Mouse (Mus musculus) frontal cortex, adult 2 months (tissue): ENCODE results near the gene Rtp1. TPM values are rescaled to one million over a fixed set of nuclear protein-coding genes. Genes with fewer than 3 reads are reported as not detected.
A peak's percentile ranks its signal among the peaks of the same experiment; 100 is the strongest.

ENCODE experiments used
- DNase-seq, 2 experiments: peaks; one replicate each; pipeline ENCODE4 v3.0.0; 2022; ENCODE audit warnings: low spot score in 1 of 2; ENCODE audit errors: extremely low spot score in 1 of 2
- polyA plus RNA-seq: library from polyadenylated mRNA; depleted of rRNA; stranded (reverse); fragments of >200 nt; gene quantifications from 2 replicates; pipeline ENCODE4 v1.2.3, GENCODE M21; 2012; rRNA removed

The Rtp1 gene
- polyA plus RNA-seq, 1 experiment = 0.30 TPM

DNA sequence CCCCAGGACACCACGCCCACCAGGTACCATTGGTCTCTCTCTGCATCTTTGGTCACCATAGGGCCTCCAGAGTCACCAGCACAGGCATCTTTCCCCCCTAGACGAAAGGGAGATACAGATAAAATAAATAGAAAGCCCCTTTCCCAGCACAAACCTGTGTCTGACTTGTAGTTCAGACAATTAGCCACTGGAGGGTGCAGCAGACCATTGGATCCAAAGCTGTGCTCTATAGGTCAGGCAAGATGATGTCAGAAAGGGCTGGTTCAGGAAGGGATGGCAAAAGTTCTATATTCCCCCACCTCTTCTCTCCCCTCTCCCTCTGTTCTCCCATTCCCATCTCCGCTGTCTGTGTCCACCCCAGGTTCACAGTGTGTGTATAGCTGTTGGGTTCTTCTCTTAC, 23.5 kb downstream of the Rtp1 start:
- DNase-seq = peak; percentile 4 to 82

DNA sequence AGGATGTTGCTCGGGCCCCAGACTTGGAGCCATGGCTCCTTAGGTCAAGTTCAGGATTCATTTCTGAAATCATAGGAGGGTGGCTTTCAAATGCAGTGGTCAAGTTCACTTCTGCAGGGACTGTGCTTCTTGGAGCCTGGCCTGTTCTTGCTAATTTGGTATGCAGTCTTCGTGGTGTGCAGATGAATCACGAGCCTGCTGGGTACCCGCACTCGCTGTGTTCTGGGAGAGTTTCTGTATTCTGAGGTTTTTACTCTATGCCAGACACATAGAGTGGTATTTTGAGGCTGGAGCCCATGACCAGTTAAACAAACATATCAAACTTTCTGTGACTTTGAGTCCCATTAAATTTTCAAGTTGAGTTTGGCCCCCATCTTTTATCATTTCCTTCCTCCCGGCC, 25.4 kb downstream of the Rtp1 start:
- peak in 1 of 2 experiments; percentile 15 for DNase-seq

DNA sequence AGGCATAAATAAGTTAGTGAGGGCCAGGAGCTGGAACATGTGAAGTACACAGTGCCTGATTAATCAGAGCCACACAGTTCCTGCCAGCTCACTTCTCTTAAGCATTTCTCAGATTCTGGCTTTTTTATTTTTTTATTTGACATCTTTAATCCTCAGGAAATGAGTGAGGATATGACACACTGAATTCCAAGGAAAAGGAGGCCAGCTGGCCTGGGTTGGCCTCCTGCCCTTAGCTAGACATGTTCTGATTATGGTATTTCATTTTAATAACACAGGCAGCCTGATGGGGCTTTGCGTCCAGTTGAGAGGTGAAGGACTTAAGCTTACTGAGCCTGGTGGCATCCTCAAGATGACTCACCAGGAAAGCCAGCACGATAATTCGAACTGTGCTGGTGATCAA, 27.6 kb downstream of the Rtp1 start:
- no peak for DNase-seq

DNA sequence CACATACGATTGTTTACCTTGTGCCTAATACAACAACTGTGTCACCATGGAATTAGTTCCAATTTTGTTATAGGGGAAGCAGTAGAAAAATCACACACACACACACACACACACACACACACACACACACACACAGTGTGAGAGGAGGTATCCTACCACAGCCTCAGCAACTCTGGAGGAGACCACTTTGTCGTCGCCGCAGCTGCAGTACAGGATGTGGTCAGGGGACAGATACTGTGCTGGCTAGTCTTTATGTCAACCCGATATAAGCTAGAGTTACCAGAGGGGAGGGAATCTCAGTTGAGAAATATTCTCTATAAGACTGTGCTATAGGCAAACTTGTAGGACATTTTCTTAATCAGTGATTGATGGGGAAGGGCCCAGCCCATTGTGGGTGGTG, 28.4 kb downstream of the Rtp1 start:
- DNase-seq = no peak

DNA sequence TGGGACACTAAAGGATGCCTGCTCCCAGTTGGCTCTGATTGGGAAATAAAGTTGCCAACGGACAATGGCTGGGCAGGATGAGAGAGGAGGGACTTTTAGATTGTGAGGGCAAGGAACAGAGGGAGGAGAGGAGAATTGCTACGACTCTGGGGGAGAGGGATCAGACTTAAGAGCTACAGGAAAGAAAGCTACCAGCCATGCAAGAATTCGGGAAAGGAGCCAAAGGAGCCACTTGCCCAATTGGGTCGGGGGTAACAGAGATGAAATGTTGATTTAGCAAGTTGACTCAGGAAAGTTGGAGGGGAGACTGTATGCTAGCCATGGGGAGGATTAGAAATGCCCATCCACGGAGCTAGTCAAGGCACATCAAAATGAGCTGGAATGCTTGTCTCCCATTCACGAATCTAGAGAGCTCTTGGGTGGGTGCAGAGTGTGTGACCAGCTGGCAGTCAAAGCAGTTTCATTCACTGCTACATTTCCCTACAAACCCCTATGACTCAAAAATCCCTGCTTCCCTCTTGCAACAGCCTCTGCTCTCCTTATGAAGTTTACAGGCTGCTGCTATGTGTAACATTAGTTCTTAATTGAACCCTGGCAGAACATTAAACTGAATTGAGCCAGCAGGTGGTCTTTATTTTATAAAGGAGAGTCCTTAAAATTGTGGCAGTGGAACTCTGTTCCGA, 30.1 kb downstream of the Rtp1 start:
- no peak for DNase-seq

DNA sequence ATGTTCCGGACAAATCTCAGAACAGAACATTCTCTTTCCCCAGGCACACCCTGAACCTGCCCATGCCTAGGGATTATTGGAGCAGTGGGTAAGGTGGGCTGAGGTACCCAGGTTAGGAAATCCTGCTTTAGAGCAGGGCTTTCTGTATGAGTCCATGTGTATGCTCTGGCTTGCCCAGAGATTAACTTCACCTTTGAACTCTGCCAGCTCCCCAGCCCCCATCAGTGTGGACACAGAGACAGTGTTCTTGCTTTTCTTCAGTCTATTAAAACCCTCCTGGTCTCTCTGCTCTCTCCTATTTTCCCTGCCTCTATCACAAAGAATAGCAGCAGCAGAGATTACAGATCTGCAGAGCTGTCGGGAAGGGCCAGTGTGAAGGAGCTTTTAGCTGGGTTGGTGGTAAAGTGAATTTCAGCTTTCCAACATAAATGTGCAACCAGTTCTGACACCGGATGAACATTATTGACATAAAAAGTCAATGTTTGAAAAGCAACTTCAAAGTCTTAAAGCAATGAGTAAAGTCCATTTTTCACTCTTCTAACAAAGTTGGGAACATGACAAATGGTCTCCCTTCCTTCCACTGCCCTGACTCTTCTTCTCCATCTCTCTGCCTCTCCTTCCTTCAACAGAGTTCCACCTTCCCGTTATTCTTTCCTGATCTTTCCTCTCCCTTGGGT, 34.9 kb downstream of the Rtp1 start:
- DNase-seq = no peak

DNA sequence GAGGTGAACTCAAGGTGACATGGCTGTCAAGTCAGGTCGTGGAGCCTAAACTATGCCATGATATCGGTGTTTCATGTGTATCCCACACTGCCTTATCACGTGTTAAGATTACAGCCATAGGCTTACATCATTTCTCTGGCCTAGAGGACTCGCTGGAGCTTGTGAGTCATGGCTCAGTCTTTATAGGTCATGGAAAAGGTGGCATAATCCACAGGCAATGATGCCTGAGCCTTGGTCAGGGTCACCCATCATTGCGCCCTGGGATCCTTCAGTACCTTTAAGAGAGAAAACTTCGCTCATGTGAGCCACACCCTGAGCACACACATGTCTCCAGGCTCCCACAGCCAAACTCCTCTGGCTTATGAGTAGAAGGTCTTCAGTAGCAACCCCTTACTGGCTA, 42.6 kb downstream of the Rtp1 start:
- DNase-seq = no peak

DNA sequence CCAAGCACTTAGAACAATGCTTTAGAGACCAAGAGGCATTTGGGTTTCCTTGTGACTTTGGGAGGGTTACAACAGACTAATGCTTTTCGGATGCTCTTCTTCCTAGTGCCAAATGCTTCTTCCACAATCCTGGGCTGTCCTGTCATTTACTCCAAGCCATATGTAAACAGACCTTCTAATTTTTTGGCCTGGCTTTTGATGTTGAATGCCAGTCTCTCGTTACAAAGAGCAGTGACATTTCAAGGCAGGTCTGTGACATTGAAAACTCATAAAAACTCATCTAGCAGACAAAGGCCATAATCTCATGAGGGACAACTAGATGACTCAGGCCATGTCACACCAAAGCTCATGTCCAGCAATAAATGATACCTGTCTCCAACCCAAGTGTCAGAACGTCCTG, 43.1 kb downstream of the Rtp1 start:
- DNase-seq = no peak

DNA sequence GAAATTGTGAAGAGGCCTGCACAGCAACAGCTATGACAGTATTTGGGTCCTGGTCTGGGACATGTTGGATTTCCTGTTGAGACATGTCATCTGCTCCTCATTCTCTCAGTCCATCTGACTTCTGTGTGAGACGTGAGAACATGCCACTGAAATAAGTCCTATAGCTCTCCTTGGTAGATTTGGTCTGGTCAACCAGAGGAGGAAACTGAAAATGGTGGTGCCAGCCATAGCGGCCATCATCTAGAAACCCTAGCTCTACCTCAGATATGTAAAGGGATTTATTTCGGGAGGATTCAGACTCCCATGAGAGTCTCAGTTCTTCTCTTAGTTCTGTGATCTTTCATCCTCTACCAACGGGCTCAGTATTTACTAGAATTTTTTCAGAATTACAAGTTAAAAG, 46.7 kb downstream of the Rtp1 start:
- no peak for DNase-seq

DNA sequence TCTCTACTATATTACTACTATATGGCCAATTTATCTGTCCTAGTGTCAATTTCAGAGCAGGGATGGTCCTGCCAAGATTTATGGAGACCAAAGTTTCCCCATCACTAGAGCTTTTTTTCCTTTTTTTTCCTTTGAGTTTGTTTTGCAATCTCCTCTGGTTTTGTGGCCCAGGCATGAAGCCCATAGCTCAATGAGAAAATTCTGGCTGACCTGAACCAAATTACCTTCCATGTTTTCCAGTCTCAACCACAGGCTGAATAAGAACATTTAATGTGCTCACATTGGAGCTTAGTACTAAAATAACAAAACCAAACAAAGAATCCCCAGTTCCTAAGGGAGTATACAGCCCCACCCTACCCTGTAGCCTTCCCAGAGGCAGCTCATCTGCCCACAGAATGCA, 47.7 kb downstream of the Rtp1 start:
- DNase-seq = no peak

DNA sequence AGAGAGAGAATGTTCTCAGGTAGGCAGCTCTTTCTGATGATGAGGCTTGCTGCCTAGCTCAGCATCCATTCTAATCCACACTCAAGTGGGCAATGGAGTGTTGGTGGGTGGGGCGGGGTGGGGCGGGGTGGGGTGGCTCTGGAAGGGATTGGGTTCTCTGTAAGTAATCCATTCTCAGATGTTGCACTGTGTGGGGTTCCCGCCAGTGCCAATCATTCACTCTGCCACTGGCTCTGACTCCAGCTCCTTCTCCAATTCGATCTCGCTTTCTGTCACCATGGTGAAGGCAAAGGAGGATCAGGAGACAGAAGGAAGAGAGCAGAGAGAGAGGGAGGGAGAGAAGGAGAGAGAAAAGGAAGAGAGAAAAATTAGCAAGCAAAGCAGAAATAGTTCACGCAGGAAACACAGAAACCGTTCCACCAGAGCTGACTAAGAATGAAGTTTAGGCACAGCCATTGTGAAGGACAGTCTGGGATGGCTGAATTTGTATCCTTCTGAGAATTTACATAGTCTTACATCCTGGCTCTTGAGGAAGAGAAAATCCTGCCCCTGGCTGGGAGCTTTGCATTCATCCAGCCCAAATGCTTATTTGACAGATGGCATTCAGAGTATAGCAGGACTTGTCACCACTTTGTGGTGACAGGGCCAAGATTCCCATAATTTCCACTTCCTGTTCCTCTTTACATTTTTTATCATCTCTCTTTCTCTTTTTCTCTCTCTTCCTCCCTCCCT, 51.1 kb downstream of the Rtp1 start:
- DNase-seq = no peak

DNA sequence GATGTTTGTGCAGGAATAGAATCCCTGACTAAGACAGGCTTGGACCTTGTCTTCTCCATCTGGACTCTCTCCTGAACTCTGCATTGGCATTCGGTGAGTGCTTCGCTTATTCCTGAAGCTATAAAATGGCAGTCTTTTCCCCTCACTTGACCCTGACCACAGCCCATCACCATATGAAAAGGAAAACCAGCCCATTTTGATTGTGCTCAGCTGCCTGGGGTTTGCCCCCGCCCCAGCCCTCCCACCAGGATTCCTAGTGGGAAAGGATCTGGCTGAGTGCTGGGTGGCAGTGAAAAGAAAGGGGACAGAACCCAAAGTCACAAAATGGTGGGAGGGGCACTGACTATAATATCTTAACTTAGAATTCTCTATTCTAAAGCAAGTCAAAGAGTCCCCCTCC, 53.3 kb downstream of the Rtp1 start:
- DNase-seq = no peak

DNA sequence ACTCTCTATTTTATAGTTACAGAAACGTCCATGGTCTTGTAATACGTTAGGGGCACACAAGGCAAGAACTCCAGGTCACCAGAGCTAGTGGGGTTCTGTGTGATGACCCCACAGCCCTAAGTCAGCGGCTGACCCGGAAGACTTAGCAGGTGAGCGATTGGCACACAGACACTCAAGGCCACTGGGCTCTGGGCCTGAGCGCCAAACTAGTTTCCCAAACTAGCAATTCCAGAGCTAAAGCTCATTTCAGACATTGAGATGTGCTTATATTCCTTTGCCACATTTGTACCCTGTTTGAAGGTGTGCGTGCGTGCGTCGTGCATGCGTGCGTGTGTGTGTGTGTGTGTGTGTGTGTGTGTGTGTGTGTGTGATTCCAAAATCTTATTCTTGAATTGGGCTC, 53.9 kb downstream of the Rtp1 start:
- no peak for DNase-seq

DNA sequence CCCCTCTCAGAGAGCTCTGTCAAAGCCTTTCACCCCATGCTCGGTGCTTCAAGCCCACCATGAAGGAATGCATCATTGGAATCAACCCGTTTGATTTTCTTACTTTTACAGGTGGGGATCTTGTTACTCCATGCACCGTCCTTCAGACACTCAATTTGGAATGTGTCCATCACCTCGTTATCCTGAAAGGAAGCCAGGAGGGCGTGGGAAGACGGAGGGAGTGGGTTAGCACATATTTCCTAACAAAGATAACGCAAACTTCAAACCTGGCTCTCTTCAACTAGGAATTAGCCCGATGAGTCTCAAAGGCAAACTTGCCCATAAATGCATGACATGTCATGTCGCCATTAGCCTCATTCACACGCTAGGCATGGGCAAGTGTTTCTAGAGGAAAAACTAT, 54.4 kb downstream of the Rtp1 start:
- DNase-seq = no peak

Other genes starting within 250 kb of the Rtp1 start
- 15.8 and 19.8 TPM in 2 replicates for gene St6gal1, start 204.4 kb upstream of the Rtp1 start, polyA plus RNA-seq
- gene Rtp4, start 91.2 kb downstream of the Rtp1 start, polyA plus RNA-seq = 9.2 and 9.7 TPM in 2 replicates
- 15.4 and 16.6 TPM in 2 replicates for gene Masp1, start 91.7 kb downstream of the Rtp1 start, polyA plus RNA-seq